Mouse (Mus musculus) heart, postnatal 0 days (tissue): ENCODE data around the gene Mrpl51.
A peak's percentile ranks its signal among the peaks of the same experiment; 100 is the strongest.

Source experiments
- CTCF ChIP-seq: IDR thresholded peaks from 2 replicates; pipeline ENCODE4 v1.5.1; 2016; ENCODE audit warnings: antibody characterized with exemption, control low read depth, low read depth
- EP300 ChIP-seq: IDR thresholded peaks from 2 replicates; pipeline ENCODE4 v1.6.1; 2016; ENCODE audit warnings: antibody characterized with exemption, low read depth

DNA sequence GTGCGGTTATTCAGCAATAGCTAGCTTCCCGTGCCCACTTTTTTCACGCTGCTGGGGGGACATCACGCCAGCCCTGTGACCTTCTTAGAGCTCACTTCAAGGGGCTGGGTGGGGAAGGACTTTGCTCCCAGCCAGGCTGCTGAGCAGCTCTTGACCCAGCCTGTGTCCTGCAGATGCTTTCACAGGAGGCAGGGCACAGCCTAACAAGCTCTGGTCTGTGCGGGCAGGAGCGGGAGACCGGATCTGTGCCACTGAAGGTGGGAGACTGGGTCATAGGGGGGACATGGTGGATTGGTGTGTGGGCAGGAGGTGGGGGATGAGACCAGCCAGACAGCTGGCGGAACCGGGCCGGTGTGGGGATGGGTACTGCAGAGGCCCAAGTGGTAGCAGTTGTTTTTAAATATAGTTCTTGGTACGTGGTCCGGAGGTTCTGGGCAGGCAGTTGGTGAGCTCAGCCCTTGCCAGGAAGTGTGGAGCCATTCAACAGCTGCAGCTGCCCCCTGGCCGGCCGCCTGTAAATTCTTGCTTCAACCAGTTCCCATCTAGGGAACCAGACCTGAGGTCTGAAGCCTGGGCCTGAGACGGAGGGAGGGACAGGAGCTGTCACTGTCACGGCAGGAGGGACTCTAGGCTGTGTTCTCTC, 42.6 kb upstream of the Mrpl51 start:
- no peak for TF ChIP-seq CTCF
- TF ChIP-seq EP300: 0 out of 2 replicates have a peak, but pooled peaks have one; percentile 15
